Mouse (Mus musculus): ENCODE measurements at regions not wholly inside any gene's neighbourhood (a gene's known extent, or its start where the extent isn't known, plus 50 kb on each side); places are given as distances from the start of the nearest gene placed in this dataset.

DNA sequence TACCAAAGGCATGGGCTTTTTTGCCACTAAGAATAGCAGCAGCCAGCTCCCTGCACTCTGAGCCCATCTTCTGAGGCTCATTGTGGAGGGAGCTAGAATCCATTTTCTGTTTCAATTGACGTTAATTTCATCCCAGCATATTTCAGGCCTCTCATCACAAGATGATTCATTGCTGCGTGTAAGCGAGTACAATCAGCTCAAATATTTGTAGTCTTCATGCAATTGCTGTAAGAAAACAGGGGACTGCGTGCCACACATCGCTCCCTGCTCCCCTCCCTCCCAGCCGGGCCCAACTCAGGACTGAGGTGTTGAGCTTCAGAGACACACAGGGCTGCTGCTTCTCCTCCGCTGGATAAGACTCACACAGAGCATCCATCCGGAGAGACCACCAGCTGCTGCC is 360.0 kb upstream of the Cdh5 start:
- Histone ChIP-seq H3K27ac (ENCODE audit: control insufficient read depth, insufficient read depth, low read depth, low read length) (no peak overlapping the region), H3K36me3 (ENCODE audit: control insufficient read depth, insufficient read depth, low read length) (no peaks in the 10 kb centered on the region), H3K27me3 (ENCODE audit: control insufficient read depth, insufficient read depth, low read length) (no peaks in the 10 kb centered on the region), H3K4me3 (ENCODE audit: control insufficient read depth, low read depth, low read length) (no peak overlapping the region), H3K4me1 (ENCODE audit: control insufficient read depth, insufficient read depth, low read length) (no peaks in the 10 kb centered on the region)
- TF ChIP-seq CTCF (IDR thresholded peaks at IDR 0.05; ENCODE audit: control insufficient read depth, insufficient read depth, insufficient replicate concordance, low read depth, low read length) (no peak), POLR2A (IDR thresholded peaks at IDR 0.05; ENCODE audit: control insufficient read depth, low read depth, low read length) (no peak)

- Histone ChIP-seq H3K4me1 (ENCODE audit: control insufficient read depth, insufficient read depth, low read length) (no peaks in the 10 kb centered on the region), H3K27ac (ENCODE audit: control insufficient read depth, insufficient read depth, low read depth, low read length) (no peak overlapping the region), H3K36me3 (ENCODE audit: control insufficient read depth, insufficient read depth, low read length) (no peaks in the 10 kb centered on the region), H3K4me3 (ENCODE audit: control insufficient read depth, low read depth, low read length) (no peak overlapping the region), H3K27me3 (ENCODE audit: control insufficient read depth, insufficient read depth, low read length) (no peaks in the 10 kb centered on the region)
- TF ChIP-seq POLR2A (IDR thresholded peaks at IDR 0.05; ENCODE audit: control insufficient read depth, low read depth, low read length) (no peak), CTCF (IDR thresholded peaks at IDR 0.05; ENCODE audit: control insufficient read depth, insufficient read depth, insufficient replicate concordance, low read depth, low read length) (no peak)
These were observed 352.7 kb upstream of the Cdh5 start for GRCm38 (mm10) chr8:103748734-103749133.

- Histone ChIP-seq H3K4me1 (ENCODE audit: control insufficient read depth, insufficient read depth, low read length) (no peaks in the 10 kb centered on the region), H3K4me3 (ENCODE audit: control insufficient read depth, low read depth, low read length) (no peak overlapping the region), H3K36me3 (ENCODE audit: control insufficient read depth, insufficient read depth, low read length) (no peaks in the 10 kb centered on the region), H3K27ac (ENCODE audit: control insufficient read depth, insufficient read depth, low read depth, low read length) (no peak overlapping the region), H3K27me3 (ENCODE audit: control insufficient read depth, insufficient read depth, low read length) (no peaks in the 10 kb centered on the region)
- TF ChIP-seq POLR2A (IDR thresholded peaks at IDR 0.05; ENCODE audit: control insufficient read depth, low read depth, low read length) (no peak), CTCF (IDR thresholded peaks at IDR 0.05; ENCODE audit: control insufficient read depth, insufficient read depth, insufficient replicate concordance, low read depth, low read length) (no peak)
These were observed 350.9 kb upstream of the Cdh5 start for GRCm38 (mm10) chr8:103750278-103751097.

DNA sequence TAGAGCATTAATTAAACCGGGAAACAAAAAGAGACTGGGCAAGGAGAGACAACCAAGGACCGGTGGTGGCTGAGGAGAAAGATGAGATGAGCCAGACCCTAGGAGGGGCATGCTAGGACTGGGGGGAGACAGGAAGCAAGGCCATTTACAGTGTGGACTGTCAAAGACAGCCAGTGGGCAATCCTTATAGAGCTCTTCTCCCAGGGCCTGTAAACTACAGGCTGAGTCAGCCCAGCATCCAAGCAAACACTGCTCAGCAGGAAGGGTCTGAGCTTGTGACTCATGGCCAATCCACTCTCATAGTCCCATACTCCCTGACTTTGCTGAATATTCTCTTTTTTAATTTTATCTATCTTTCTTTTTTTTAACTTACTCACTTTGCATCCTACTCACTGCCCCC is 350.3 kb upstream of the Cdh5 start:
- Histone ChIP-seq H3K36me3 (ENCODE audit: control insufficient read depth, insufficient read depth, low read length) (no peaks in the 10 kb centered on the region), H3K27me3 (ENCODE audit: control insufficient read depth, insufficient read depth, low read length) (no peaks in the 10 kb centered on the region), H3K4me1 (ENCODE audit: control insufficient read depth, insufficient read depth, low read length) (no peaks in the 10 kb centered on the region), H3K4me3 (ENCODE audit: control insufficient read depth, low read depth, low read length) (no peak overlapping the region), H3K27ac (ENCODE audit: control insufficient read depth, insufficient read depth, low read depth, low read length) (no peak overlapping the region)
- TF ChIP-seq CTCF (IDR thresholded peaks at IDR 0.05; ENCODE audit: control insufficient read depth, insufficient read depth, insufficient replicate concordance, low read depth, low read length): no peak
- no peak for TF ChIP-seq POLR2A (IDR thresholded peaks at IDR 0.05; ENCODE audit: control insufficient read depth, low read depth, low read length)

GRCm38 (mm10) chr8:103763821-103764220 is 337.6 kb upstream of the Cdh5 start:
- H3K4me1 ChIP-seq (ENCODE audit: control insufficient read depth, insufficient read depth, low read length): no peaks in the 10 kb centered on the region
- no peak overlapping the region for H3K27ac ChIP-seq (ENCODE audit: control insufficient read depth, insufficient read depth, low read depth, low read length)
- H3K27me3 ChIP-seq (ENCODE audit: control insufficient read depth, insufficient read depth, low read length): no peaks in the 10 kb centered on the region
- H3K4me3 ChIP-seq (ENCODE audit: control insufficient read depth, low read depth, low read length): no peak overlapping the region
- H3K36me3 ChIP-seq (ENCODE audit: control insufficient read depth, insufficient read depth, low read length): no peaks in the 10 kb centered on the region
- TF ChIP-seq CTCF (IDR thresholded peaks at IDR 0.05; ENCODE audit: control insufficient read depth, insufficient read depth, insufficient replicate concordance, low read depth, low read length) (no peak), POLR2A (IDR thresholded peaks at IDR 0.05; ENCODE audit: control insufficient read depth, low read depth, low read length) (no peak)

DNA sequence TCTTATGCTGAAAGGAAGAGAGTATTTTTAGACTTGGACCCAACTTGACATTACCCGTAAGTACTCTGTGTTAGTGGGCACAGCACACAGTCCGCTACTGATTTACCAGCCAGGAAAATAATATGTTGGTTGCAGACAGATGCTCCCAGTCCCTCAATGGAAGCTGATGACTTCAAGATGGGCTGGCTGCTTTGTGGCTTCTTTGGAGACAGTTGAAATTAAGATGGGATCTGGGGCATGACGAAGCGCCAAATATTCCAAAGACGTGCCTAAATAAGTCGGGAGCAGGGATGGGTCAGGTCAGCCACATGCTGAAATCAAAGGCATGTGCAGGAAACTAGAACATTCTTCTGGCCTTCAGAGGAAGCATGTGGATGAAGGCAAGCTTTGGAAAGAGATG is 321.8 kb upstream of the Cdh5 start:
- H3K36me3 ChIP-seq (ENCODE audit: control insufficient read depth, insufficient read depth, low read length): no peaks in the 10 kb centered on the region
- no peak overlapping the region for H3K27ac ChIP-seq (ENCODE audit: control insufficient read depth, insufficient read depth, low read depth, low read length)
- H3K27me3 ChIP-seq (ENCODE audit: control insufficient read depth, insufficient read depth, low read length): no peaks in the 10 kb centered on the region
- no peak overlapping the region for H3K4me3 ChIP-seq (ENCODE audit: control insufficient read depth, low read depth, low read length)
- H3K4me1 ChIP-seq (ENCODE audit: control insufficient read depth, insufficient read depth, low read length): no peaks in the 10 kb centered on the region
- TF ChIP-seq POLR2A (IDR thresholded peaks at IDR 0.05; ENCODE audit: control insufficient read depth, low read depth, low read length) (no peak), CTCF (IDR thresholded peaks at IDR 0.05; ENCODE audit: control insufficient read depth, insufficient read depth, insufficient replicate concordance, low read depth, low read length) (no peak)

DNA sequence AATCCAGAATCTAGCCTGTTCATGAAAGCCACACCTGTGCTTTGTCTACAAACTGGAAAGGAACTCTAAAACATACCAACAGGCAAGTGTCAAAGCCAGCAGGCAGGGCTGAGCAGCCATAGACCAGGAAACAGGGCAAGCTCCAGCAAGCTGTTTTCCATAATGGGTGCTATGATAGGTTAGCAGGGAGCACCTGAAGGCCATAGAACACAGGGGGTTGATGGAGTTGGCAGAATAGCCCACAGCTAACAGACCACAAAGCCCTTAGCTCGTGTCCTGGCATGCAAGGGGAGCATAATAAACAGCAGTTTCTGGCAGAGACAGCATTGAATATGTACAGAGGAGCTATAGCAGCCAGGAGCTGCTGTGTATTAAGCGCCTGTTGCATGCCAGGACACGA is 313.1 kb upstream of the Cdh5 start:
- no peaks in the 10 kb centered on the region for H3K36me3 ChIP-seq (ENCODE audit: control insufficient read depth, insufficient read depth, low read length)
- no peak overlapping the region for H3K27ac ChIP-seq (ENCODE audit: control insufficient read depth, insufficient read depth, low read depth, low read length)
- H3K27me3 ChIP-seq (ENCODE audit: control insufficient read depth, insufficient read depth, low read length): no peaks in the 10 kb centered on the region
- no peak for TF ChIP-seq POLR2A (IDR thresholded peaks at IDR 0.05; ENCODE audit: control insufficient read depth, low read depth, low read length)
- no peak for TF ChIP-seq CTCF (IDR thresholded peaks at IDR 0.05; ENCODE audit: control insufficient read depth, insufficient read depth, insufficient replicate concordance, low read depth, low read length)
- no peaks in the 10 kb centered on the region for H3K4me1 ChIP-seq (ENCODE audit: control insufficient read depth, insufficient read depth, low read length)
- H3K4me3 ChIP-seq (ENCODE audit: control insufficient read depth, low read depth, low read length): no peak overlapping the region

Measured in testis, adult 2 months (tissue).